Mouse (Mus musculus): ENCODE measurements around the gene Ttll8. TPM values are rescaled to one million over a fixed set of nuclear protein-coding genes. Genes with fewer than 3 reads are reported as not detected.

Gene Ttll8
- polyA plus RNA-seq, 1 experiment = not detected

DNA sequence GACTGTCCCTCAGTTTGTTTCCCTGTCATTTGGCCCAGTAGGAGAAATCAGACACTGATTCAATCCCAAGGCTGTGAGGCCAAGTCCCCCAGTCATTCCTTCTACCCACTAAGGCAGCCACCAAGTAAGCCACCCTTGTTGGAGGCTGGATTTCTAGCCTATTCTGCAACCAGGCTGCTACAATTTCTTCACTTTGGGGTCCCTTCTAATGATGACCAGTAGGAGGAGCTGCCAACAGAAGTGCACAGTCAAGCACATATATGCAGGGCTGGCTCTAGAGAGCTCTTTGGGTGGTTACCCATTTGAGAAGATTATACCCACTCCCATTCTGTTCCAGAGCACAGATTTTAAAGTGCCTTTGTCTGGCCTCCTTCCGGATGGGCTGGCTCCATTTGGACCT, 51.1 kb downstream of the Ttll8 start:
- Histone ChIP-seq H3K9me3 (no peaks in the 10 kb centered on the region), H3K4me1 (0 out of 2 replicates have a peak, but pooled peaks cover 4% of the 10 kb centered on the region), H3K36me3 (replicated peaks; ENCODE audit: low read length) (no peaks in the 10 kb centered on the region), H3K4me3 (replicated peaks) (no peak overlapping the region), H3K27me3 (replicated peaks) (peaks cover 48% of the 10 kb centered on the region)
- TF ChIP-seq FLI1 (IDR thresholded peaks at IDR 0.05; ENCODE audit: low read length) (no peak), GATA1 (IDR thresholded peaks at IDR 0.05; ENCODE audit: borderline replicate concordance, low read length) (no peak)

DNA sequence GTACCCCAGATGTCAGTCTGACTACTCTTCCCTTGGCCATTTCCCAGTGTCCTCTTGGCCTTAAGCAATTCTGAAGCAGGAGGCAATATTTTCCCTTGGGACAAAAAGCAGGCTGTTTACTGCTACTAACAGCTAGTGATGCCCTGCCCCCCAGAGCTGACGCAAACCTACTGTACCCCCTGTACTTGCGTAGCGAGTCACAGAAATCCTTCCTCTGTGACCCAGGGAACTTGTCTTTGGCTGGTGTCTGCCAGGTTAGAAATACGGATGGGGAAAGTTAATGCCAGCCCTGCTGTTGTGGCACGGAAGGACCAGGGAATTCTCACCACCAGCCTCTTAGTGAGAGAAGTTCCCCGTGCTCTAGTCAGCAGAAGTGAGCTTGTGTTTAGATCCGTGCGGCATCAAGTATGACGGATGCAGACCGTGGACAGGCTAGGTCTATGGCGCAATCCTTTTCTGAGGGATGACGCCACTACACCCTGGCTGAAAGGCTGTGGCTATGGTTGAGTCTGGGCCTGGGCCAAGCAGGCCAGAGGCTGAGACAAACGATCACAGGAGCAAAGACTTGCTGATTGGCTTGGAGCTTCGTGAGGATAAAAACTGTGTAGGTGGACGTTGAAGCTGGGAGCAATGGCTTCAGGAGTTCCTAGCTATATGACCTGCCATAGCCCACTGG, 51.9 kb downstream of the Ttll8 start:
- Histone ChIP-seq H3K27me3 (replicated peaks) (peaks cover 48% of the 10 kb centered on the region), H3K4me1 (0 out of 2 replicates have a peak, but pooled peaks cover 4% of the 10 kb centered on the region), H3K4me3 (replicated peaks) (no peak overlapping the region), H3K9me3 (no peaks in the 10 kb centered on the region), H3K36me3 (replicated peaks; ENCODE audit: low read length) (no peaks in the 10 kb centered on the region)
- TF ChIP-seq FLI1 (IDR thresholded peaks at IDR 0.05; ENCODE audit: low read length) (no peak), GATA1 (IDR thresholded peaks at IDR 0.05; ENCODE audit: borderline replicate concordance, low read length) (no peak)

DNA sequence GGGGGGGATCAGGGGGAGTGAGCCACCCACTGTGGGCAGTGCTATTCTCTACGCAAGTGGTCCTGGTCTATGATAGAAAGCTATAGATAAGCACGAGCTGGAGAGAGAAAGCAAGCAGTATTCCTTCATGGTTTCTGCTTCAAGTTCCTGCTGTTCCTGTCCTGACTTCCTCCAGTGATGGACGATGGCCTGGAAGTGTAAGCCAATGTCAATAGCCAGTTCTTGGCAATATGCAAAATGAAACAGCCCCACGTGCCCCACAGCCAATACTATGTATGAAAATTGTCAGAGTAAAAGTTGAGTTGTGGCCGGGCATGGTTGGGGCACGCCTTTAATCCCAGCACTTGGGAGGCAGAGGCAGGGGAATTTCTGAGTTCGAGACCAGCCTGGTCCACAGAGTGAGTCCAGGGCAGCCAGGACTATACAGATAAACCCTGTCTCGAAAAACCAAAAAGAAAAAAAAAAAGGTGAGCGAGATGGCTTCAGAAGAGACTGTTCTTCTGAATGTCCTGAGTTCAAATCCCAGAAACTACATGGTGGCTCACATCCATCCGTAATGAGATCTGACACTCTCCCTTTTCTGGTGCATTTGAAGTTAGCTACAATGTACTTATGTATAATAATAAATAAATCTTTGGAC, 57.8 kb downstream of the Ttll8 start:
- no peaks in the 10 kb centered on the region for H3K36me3 ChIP-seq (replicated peaks; ENCODE audit: low read length)
- H3K27me3 ChIP-seq (replicated peaks) = peaks cover 62% of the 10 kb centered on the region
- peaks cover 7% of the 10 kb centered on the region for H3K4me1 ChIP-seq
- H3K9me3 ChIP-seq = no peaks in the 10 kb centered on the region
- TF ChIP-seq FLI1 (IDR thresholded peaks at IDR 0.05; ENCODE audit: low read length) (no peak), GATA1 (IDR thresholded peaks at IDR 0.05; ENCODE audit: borderline replicate concordance, low read length) (no peak)
- no peak overlapping the region for H3K4me3 ChIP-seq (replicated peaks)

- peaks cover 9% of the 10 kb centered on the region for H3K4me1 ChIP-seq
- H3K27me3 ChIP-seq (replicated peaks) = peaks cover 62% of the 10 kb centered on the region
- no peaks in the 10 kb centered on the region for H3K36me3 ChIP-seq (replicated peaks; ENCODE audit: low read length)
- TF ChIP-seq GATA1 (IDR thresholded peaks at IDR 0.05; ENCODE audit: borderline replicate concordance, low read length) (no peak), FLI1 (IDR thresholded peaks at IDR 0.05; ENCODE audit: low read length) (no peak)
- no peak overlapping the region for H3K4me3 ChIP-seq (replicated peaks)
- H3K9me3 ChIP-seq = no peaks in the 10 kb centered on the region
Measured at GRCm38 (mm10) chr15:88895891-88896290, 58.3 kb downstream of the Ttll8 start.

DNA sequence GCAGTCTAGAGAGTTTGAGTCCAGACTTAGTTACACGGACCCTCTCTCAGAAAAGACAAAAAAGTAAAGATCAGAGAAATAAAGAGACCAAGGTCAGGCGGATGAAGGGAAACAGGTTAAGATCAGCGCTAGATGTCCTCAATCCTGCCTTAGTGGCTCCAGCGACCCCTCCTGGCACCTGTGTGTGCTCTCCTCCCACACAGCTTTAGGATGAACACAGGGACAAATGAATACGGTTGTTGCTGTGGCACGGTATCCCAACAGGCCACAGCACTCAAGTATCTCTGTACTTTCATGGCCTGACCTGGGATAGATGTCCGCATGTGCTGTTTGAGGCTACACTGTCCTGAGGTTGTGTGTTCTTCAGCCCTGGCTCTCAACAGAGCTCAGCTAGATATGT, 59.1 kb downstream of the Ttll8 start:
- Histone ChIP-seq H3K4me1 (peaks cover 17% of the 10 kb centered on the region), H3K36me3 (replicated peaks; ENCODE audit: low read length) (no peaks in the 10 kb centered on the region), H3K9me3 (no peaks in the 10 kb centered on the region), H3K4me3 (replicated peaks) (no peak overlapping the region), H3K27me3 (replicated peaks) (peaks cover 63% of the 10 kb centered on the region)
- no peak for TF ChIP-seq FLI1 (IDR thresholded peaks at IDR 0.05; ENCODE audit: low read length)
- TF ChIP-seq GATA1 (IDR thresholded peaks at IDR 0.05; ENCODE audit: borderline replicate concordance, low read length) = no peak

- Histone ChIP-seq H3K36me3 (replicated peaks; ENCODE audit: low read length) (no peaks in the 10 kb centered on the region), H3K4me3 (replicated peaks) (no peak overlapping the region), H3K4me1 (peaks cover 25% of the 10 kb centered on the region), H3K27me3 (replicated peaks) (peaks cover 75% of the 10 kb centered on the region), H3K9me3 (no peaks in the 10 kb centered on the region)
- TF ChIP-seq GATA1 (IDR thresholded peaks at IDR 0.05; ENCODE audit: borderline replicate concordance, low read length) (no peak), FLI1 (IDR thresholded peaks at IDR 0.05; ENCODE audit: low read length) (no peak)
Measured at GRCm38 (mm10) chr15:88892876-88893275, 61.3 kb downstream of the Ttll8 start.

- H3K4me3 ChIP-seq (replicated peaks) = no peak overlapping the region
- TF ChIP-seq GATA1 (IDR thresholded peaks at IDR 0.05; ENCODE audit: borderline replicate concordance, low read length) (no peak), FLI1 (IDR thresholded peaks at IDR 0.05; ENCODE audit: low read length) (no peak)
- no peaks in the 10 kb centered on the region for H3K36me3 ChIP-seq (replicated peaks; ENCODE audit: low read length)
- no peaks in the 10 kb centered on the region for H3K9me3 ChIP-seq
- H3K4me1 ChIP-seq = peaks cover 29% of the 10 kb centered on the region
- peaks cover 74% of the 10 kb centered on the region for H3K27me3 ChIP-seq (replicated peaks)
Measured at GRCm38 (mm10) chr15:88892252-88892651, 62.0 kb downstream of the Ttll8 start.

- H3K9me3 ChIP-seq = no peaks in the 10 kb centered on the region
- TF ChIP-seq FLI1 (IDR thresholded peaks at IDR 0.05; ENCODE audit: low read length) (no peak), GATA1 (IDR thresholded peaks at IDR 0.05; ENCODE audit: borderline replicate concordance, low read length) (no peak)
- H3K4me1 ChIP-seq = peaks cover 29% of the 10 kb centered on the region
- H3K4me3 ChIP-seq (replicated peaks) = peak overlapping the region; percentile 92
- H3K27me3 ChIP-seq (replicated peaks) = peaks cover 75% of the 10 kb centered on the region
- H3K36me3 ChIP-seq (replicated peaks; ENCODE audit: low read length) = no peaks in the 10 kb centered on the region
Measured at GRCm38 (mm10) chr15:88891676-88892040, 62.6 kb downstream of the Ttll8 start.

- Histone ChIP-seq H3K9me3 (no peaks in the 10 kb centered on the region), H3K27me3 (replicated peaks) (peaks cover 73% of the 10 kb centered on the region), H3K36me3 (replicated peaks; ENCODE audit: low read length) (no peaks in the 10 kb centered on the region), H3K4me1 (peaks cover 29% of the 10 kb centered on the region), H3K4me3 (replicated peaks) (peak overlapping the region; percentile 92)
- no peak for TF ChIP-seq FLI1 (IDR thresholded peaks at IDR 0.05; ENCODE audit: low read length)
- TF ChIP-seq GATA1 (IDR thresholded peaks at IDR 0.05; ENCODE audit: borderline replicate concordance, low read length) = no peak
Measured at GRCm38 (mm10) chr15:88890751-88891675, 63.2 kb downstream of the Ttll8 start.
